Mouse (Mus musculus) layer of hippocampus, adult 2 months (tissue): ENCODE results near the gene Mapk1ip1. TPM values are rescaled to one million over a fixed set of nuclear protein-coding genes. Genes with fewer than 3 reads are reported as not detected.

ENCODE experiments used
- DNase-seq, 2 experiments: peaks; one replicate each; pipeline ENCODE4 v3.0.0; 2022; ENCODE audit warnings: low spot score in 2 of 2
- H3K27ac ChIP-seq: fragments of 200-600 bp; 2 replicates; pipeline ENCODE4 v1.8.1; 2022
- H3K4me3 ChIP-seq: fragments of 200-600 bp; 2 replicates; pipeline ENCODE4 v1.8.1; 2022; ENCODE audit warnings: mild to moderate bottlenecking
- CTCF ChIP-seq: fragments of 200-600 bp; conservative IDR thresholded peaks from 2 replicates; pipeline ENCODE4 v1.8.1; 2022; ENCODE audit warnings: antibody characterized with exemption, mild to moderate bottlenecking, moderate library complexity
- long read RNA-seq, 2 experiments: library from polyadenylated mRNA; stranded (forward); transcript quantifications; one replicate each; pipeline ENCODE4 v2.0.0; 2021; ENCODE audit warnings: borderline mapping rate in 2 of 2
- total RNA-seq, 2 experiments: library from RNA; stranded (reverse); gene quantifications; 2 replicates each; pipeline ENCODE4 v1.2.3; 2021

The Mapk1ip1 gene
- total RNA-seq: 10 to 100 TPM; 49.6 to 52.4 TPM
- long read RNA-seq, experiment 1, transcript Mapk1ip1-201 (2 exons, 1,502 nt): major isoform, 17 of 32 reads
- long read RNA-seq, experiment 1, partial matches to known transcripts: 0 of 32 reads
- long read RNA-seq, experiment 1, other reads (novel, unspliced or antisense): 11 of 32 reads
- long read RNA-seq, experiment 2, transcript Mapk1ip1-201 (2 exons, 1,502 nt): major isoform, 28 of 39 reads
- long read RNA-seq, experiment 2, partial matches to known transcripts: 0 of 39 reads
- long read RNA-seq, experiment 2, other reads (novel, unspliced or antisense): 8 of 39 reads

GRCm38 (mm10) chr7:138845544-138846391, at the start of gene Mapk1ip1, which contains the start of gene Ppp2r2d:
Mapk1ip1 (minus strand) TSS chr7:138846273.
Ppp2r2d (plus strand) TSS chr7:138846079.
- Histone ChIP-seq H3K27ac (peak within 1 kb of the TSS; percentile 96), H3K4me3 (peak within 1 kb of the TSS; percentile 95)
- DNase-seq: peak; percentile 94 to 97
- TF ChIP-seq CTCF: peak; percentile 91

- H3K4me3 ChIP-seq: no peak overlapping the region
- H3K27ac ChIP-seq: no peak overlapping the region
- no peak for TF ChIP-seq CTCF
- DNase-seq: no peak
Measured at GRCm38 (mm10) chr7:138885365-138886289, 39.6 kb upstream of the Mapk1ip1 start.

DNA sequence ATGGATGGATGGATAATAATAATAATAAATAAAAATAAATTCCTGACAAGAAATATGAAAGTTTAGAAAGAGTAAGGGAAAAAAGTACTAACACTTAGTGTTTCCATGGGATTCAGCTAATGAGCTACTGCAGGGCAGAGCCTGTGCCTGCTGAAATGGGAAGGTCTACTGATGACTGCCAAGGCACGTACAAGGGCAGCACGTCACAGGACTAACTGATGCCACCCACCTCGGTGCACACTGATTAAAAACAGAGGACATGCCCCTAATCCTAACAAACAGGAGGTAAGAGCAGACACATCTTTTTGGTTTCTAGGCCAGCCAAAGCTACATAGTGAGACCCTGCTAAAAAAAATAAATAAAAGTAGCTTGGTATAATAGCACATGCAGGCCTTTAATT, 37.7 kb upstream of the Mapk1ip1 start:
- Histone ChIP-seq H3K27ac (no peak overlapping the region), H3K4me3 (no peak overlapping the region)
- DNase-seq: no peak
- no peak for TF ChIP-seq CTCF

GRCm38 (mm10) chr7:138875031-138875430, 29.0 kb upstream of the Mapk1ip1 start:
- Histone ChIP-seq H3K4me3 (no peak overlapping the region), H3K27ac (0 out of 2 replicates have a peak overlapping the region, but pooled peaks have one; percentile 4)
- no peak for TF ChIP-seq CTCF
- DNase-seq: no peak

GRCm38 (mm10) chr7:138872956-138873355, 26.9 kb upstream of the Mapk1ip1 start:
- no peak for DNase-seq
- Histone ChIP-seq H3K27ac (no peak overlapping the region), H3K4me3 (no peak overlapping the region)
- TF ChIP-seq CTCF: no peak

- no peak for TF ChIP-seq CTCF
- DNase-seq: no peak
- Histone ChIP-seq H3K4me3 (no peak overlapping the region), H3K27ac (no peak overlapping the region)
Measured at GRCm38 (mm10) chr7:138868316-138868715, 22.2 kb upstream of the Mapk1ip1 start.

GRCm38 (mm10) chr7:138867286-138867685, 21.2 kb upstream of the Mapk1ip1 start:
- Histone ChIP-seq H3K27ac (peak overlapping the region; percentile 12; the same call in 1 of the 2 replicates), H3K4me3 (no peak overlapping the region)
- peak; percentile 46 for TF ChIP-seq CTCF
- no peak for DNase-seq

DNA sequence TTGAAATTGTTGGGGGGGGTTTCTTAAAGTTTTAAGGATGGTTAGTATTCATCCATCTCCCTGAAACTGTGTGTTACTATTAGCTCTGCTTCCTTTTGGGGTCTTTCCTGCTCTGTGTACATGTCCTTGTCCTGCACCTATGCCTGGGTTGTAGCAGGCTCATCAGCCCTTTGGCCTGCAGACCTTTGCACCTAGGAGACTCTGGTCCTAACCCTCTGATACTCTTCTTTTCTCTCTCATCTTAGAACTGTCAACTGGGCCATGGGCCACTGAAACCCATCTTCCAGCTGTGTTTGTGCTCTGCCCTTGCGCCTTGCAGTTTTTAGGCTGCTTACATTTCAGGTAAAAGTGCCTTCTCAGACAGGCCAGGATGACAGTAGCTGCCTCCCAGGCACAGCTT, 18.7 kb upstream of the Mapk1ip1 start:
- no peak for DNase-seq
- Histone ChIP-seq H3K27ac (no peak overlapping the region), H3K4me3 (no peak overlapping the region)
- no peak for TF ChIP-seq CTCF

DNA sequence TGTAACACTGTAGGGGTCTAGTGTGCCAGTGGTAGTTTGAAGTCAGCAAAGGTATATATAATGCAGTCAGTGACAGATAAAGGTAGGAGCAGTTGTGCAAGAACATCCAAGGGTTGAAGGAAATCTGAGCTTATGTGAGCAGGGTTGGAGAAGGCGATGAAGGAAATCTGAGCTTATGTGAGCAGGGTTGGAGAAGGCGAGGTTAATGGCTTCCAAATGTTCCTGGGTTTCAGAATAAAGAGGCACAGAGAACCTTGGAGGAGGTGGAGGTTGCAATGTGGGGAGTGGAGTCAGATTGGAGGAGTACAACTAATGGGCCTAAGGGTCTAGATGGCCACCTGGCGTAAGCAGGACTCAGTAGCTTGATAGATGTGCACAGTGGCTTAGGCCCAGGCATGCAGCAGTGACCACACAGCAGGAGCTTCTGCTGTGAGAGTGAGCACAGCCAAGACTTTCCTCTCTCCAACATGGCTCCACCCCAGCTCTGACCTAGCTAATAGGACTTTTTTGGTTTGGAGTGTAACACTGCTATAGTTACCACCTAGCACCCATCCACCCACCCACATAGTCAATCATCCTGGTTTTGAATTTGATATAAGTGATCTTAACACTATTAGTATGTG, 18.0 kb upstream of the Mapk1ip1 start:
- no peak overlapping the region for H3K4me3 ChIP-seq
- no peak for TF ChIP-seq CTCF

DNA sequence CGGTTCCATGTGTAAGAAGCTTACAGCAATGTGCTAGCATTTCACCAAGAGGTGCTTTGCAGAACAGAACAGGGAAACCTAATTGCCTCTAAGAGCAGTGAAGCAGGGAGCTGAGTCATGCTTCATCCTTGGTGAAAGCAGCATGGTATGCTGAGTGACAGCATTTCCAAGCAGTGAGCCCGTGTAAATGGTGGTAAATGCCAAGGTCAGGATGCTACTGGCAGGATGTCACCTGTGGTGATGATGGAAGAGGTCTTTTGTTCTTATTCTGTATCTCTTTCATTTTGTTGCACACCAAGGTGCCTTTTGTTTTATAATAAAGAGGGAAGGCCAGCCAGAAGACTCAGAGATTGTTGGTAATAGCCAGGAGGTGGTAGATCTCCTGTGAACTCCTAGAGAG, 10.6 kb upstream of the Mapk1ip1 start:
- TF ChIP-seq CTCF: no peak
- no peak overlapping the region; the same call in 1 of the 2 replicates for H3K27ac ChIP-seq
- no peak overlapping the region for H3K4me3 ChIP-seq
- no peak for DNase-seq

More for the DNA sequence above, 18.0 kb upstream of the Mapk1ip1 start:
- DNase-seq: no peak
- 0 out of 2 replicates have a peak overlapping the region, but pooled peaks have one; percentile 46 for H3K27ac ChIP-seq

GRCm38 (mm10) chr7:138854201-138854600, 8.1 kb upstream of the Mapk1ip1 start:
- DNase-seq: no peak
- Histone ChIP-seq H3K27ac (no peak overlapping the region), H3K4me3 (no peak overlapping the region)
- no peak for TF ChIP-seq CTCF
